Mouse (Mus musculus): Measurements from ENCODE around the gene Map3k4. TPM values are rescaled to one million over a fixed set of nuclear protein-coding genes. Genes with fewer than 3 reads are reported as not detected.

Map3k4 gene
- polyA plus RNA-seq, 1 experiment from 2014 or later: 35.6 TPM

- Histone ChIP-seq H3K27ac (ENCODE audit: low read length) (peak overlapping the region; percentile 87), H3K4me2 (ENCODE audit: low read depth, low read length) (no peak overlapping the region), H3K9me3 (replicated peaks; ENCODE audit: control insufficient read depth, low read length) (no peaks in the 10 kb centered on the region), H3K4me3 (replicated peaks; ENCODE audit: low read length) (no peak overlapping the region), H3K9ac (ENCODE audit: low read length) (0 out of 2 replicates have a peak overlapping the region, but pooled peaks have one; percentile 8), H3K36me3 (ENCODE audit: control insufficient read depth, insufficient read depth, low read length) (no peaks in the 10 kb centered on the region), H3K27me3 (ENCODE audit: control insufficient read depth, insufficient read depth, low read length) (no peaks in the 10 kb centered on the region), H3K4me1 (ENCODE audit: control insufficient read depth, insufficient read depth, low read length) (peaks cover 45% of the 10 kb centered on the region)
- WGBS: 29% methylated on average over 10 of the region's 10 CpGs
- ATAC-seq (ENCODE audit: insufficient read depth, low FRiP score): peak; percentile 63
Measured at GRCm38 (mm10) chr17:12205015-12205693, 113.4 kb downstream of the Map3k4 start.

- H3K27ac ChIP-seq (ENCODE audit: low read length): peak overlapping the region; percentile 87
- WGBS: 61% methylated on average over 3 of the region's 3 CpGs
- ATAC-seq (ENCODE audit: insufficient read depth, low FRiP score): no peak
- H3K9ac ChIP-seq (ENCODE audit: low read length): no peak overlapping the region
- no peaks in the 10 kb centered on the region for H3K27me3 ChIP-seq (ENCODE audit: control insufficient read depth, insufficient read depth, low read length)
- no peak overlapping the region for H3K4me3 ChIP-seq (replicated peaks; ENCODE audit: low read length)
- no peaks in the 10 kb centered on the region for H3K9me3 ChIP-seq (replicated peaks; ENCODE audit: control insufficient read depth, low read length)
- peaks cover 48% of the 10 kb centered on the region for H3K4me1 ChIP-seq (ENCODE audit: control insufficient read depth, insufficient read depth, low read length)
- no peak overlapping the region for H3K4me2 ChIP-seq (ENCODE audit: low read depth, low read length)
- no peaks in the 10 kb centered on the region for H3K36me3 ChIP-seq (ENCODE audit: control insufficient read depth, insufficient read depth, low read length)
Measured at GRCm38 (mm10) chr17:12204689-12205014, 113.9 kb downstream of the Map3k4 start.

GRCm38 (mm10) chr17:12204246-12204645 lies 114.3 kb downstream of the Map3k4 start:
- WGBS: 64% methylated on average over 3 of the region's 3 CpGs
- H3K36me3 ChIP-seq (ENCODE audit: control insufficient read depth, insufficient read depth, low read length): no peaks in the 10 kb centered on the region
- no peak overlapping the region for H3K4me3 ChIP-seq (replicated peaks; ENCODE audit: low read length)
- no peaks in the 10 kb centered on the region for H3K9me3 ChIP-seq (replicated peaks; ENCODE audit: control insufficient read depth, low read length)
- no peaks in the 10 kb centered on the region for H3K27me3 ChIP-seq (ENCODE audit: control insufficient read depth, insufficient read depth, low read length)
- no peak overlapping the region for H3K9ac ChIP-seq (ENCODE audit: low read length)
- H3K4me2 ChIP-seq (ENCODE audit: low read depth, low read length): no peak overlapping the region
- H3K27ac ChIP-seq (ENCODE audit: low read length): peak overlapping the region; percentile 87
- ATAC-seq (ENCODE audit: insufficient read depth, low FRiP score): no peak
- H3K4me1 ChIP-seq (ENCODE audit: control insufficient read depth, insufficient read depth, low read length): peaks cover 48% of the 10 kb centered on the region

GRCm38 (mm10) chr17:12203414-12203897 lies 115.1 kb downstream of the Map3k4 start:
- no peaks in the 10 kb centered on the region for H3K36me3 ChIP-seq (ENCODE audit: control insufficient read depth, insufficient read depth, low read length)
- no peak for ATAC-seq (ENCODE audit: insufficient read depth, low FRiP score)
- no peak overlapping the region for H3K9ac ChIP-seq (ENCODE audit: low read length)
- H3K9me3 ChIP-seq (replicated peaks; ENCODE audit: control insufficient read depth, low read length): no peaks in the 10 kb centered on the region
- H3K27me3 ChIP-seq (ENCODE audit: control insufficient read depth, insufficient read depth, low read length): no peaks in the 10 kb centered on the region
- no peak overlapping the region for H3K4me2 ChIP-seq (ENCODE audit: low read depth, low read length)
- H3K4me3 ChIP-seq (replicated peaks; ENCODE audit: low read length): no peak overlapping the region
- no peak overlapping the region for H3K27ac ChIP-seq (ENCODE audit: low read length)
- WGBS: 63% methylated on average over 15 of the region's 15 CpGs
- peaks cover 46% of the 10 kb centered on the region for H3K4me1 ChIP-seq (ENCODE audit: control insufficient read depth, insufficient read depth, low read length)

GRCm38 (mm10) chr17:12201086-12201485 lies 117.5 kb downstream of the Map3k4 start:
- WGBS: 96% methylated on average over 1 of the region's 1 CpGs
- no peaks in the 10 kb centered on the region for H3K9me3 ChIP-seq (replicated peaks; ENCODE audit: control insufficient read depth, low read length)
- no peak overlapping the region for H3K4me3 ChIP-seq (replicated peaks; ENCODE audit: low read length)

GRCm38 (mm10) chr17:12199933-12200332 lies 118.7 kb downstream of the Map3k4 start:
- no peak overlapping the region for H3K9ac ChIP-seq (ENCODE audit: low read length)
- H3K27me3 ChIP-seq (ENCODE audit: control insufficient read depth, insufficient read depth, low read length): no peaks in the 10 kb centered on the region
- H3K4me3 ChIP-seq (replicated peaks; ENCODE audit: low read length): no peak overlapping the region
- no peak overlapping the region for H3K27ac ChIP-seq (ENCODE audit: low read length)
- H3K4me2 ChIP-seq (ENCODE audit: low read depth, low read length): no peak overlapping the region
- no peaks in the 10 kb centered on the region for H3K9me3 ChIP-seq (replicated peaks; ENCODE audit: control insufficient read depth, low read length)
- H3K36me3 ChIP-seq (ENCODE audit: control insufficient read depth, insufficient read depth, low read length): no peaks in the 10 kb centered on the region
- H3K4me1 ChIP-seq (ENCODE audit: control insufficient read depth, insufficient read depth, low read length): peaks cover 27% of the 10 kb centered on the region
- ATAC-seq (ENCODE audit: insufficient read depth, low FRiP score): no peak
- 71% methylated on average over 4 of the region's 4 CpGs for WGBS

More at GRCm38 (mm10) chr17:12201086-12201485, 117.5 kb downstream of the Map3k4 start:
- no peak overlapping the region for H3K27ac ChIP-seq (ENCODE audit: low read length)
- no peak overlapping the region for H3K4me2 ChIP-seq (ENCODE audit: low read depth, low read length)
- no peaks in the 10 kb centered on the region for H3K27me3 ChIP-seq (ENCODE audit: control insufficient read depth, insufficient read depth, low read length)
- no peak for ATAC-seq (ENCODE audit: insufficient read depth, low FRiP score)
- no peaks in the 10 kb centered on the region for H3K36me3 ChIP-seq (ENCODE audit: control insufficient read depth, insufficient read depth, low read length)
- no peak overlapping the region for H3K9ac ChIP-seq (ENCODE audit: low read length)
- peaks cover 31% of the 10 kb centered on the region for H3K4me1 ChIP-seq (ENCODE audit: control insufficient read depth, insufficient read depth, low read length)

GRCm38 (mm10) chr17:12195604-12196003 lies 123.0 kb downstream of the Map3k4 start:
- H3K9ac ChIP-seq (ENCODE audit: low read length): peak overlapping the region; percentile 36; the same call in 1 of the 2 replicates

GRCm38 (mm10) chr17:12195137-12195536 lies 123.5 kb downstream of the Map3k4 start:
- peak overlapping the region; percentile 84 for H3K27ac ChIP-seq (ENCODE audit: low read length)
- 9% methylated on average over 5 of the region's 5 CpGs for WGBS
- peak; percentile 61; the same call in 1 of the 2 replicates for ATAC-seq (ENCODE audit: insufficient read depth, low FRiP score)
- no peaks in the 10 kb centered on the region for H3K27me3 ChIP-seq (ENCODE audit: control insufficient read depth, insufficient read depth, low read length)
- H3K9me3 ChIP-seq (replicated peaks; ENCODE audit: control insufficient read depth, low read length): no peaks in the 10 kb centered on the region
- H3K4me3 ChIP-seq (replicated peaks; ENCODE audit: low read length): no peak overlapping the region
- peaks cover 10% of the 10 kb centered on the region; the same call in 1 of the 2 replicates for H3K4me1 ChIP-seq (ENCODE audit: control insufficient read depth, insufficient read depth, low read length)
- no peaks in the 10 kb centered on the region for H3K36me3 ChIP-seq (ENCODE audit: control insufficient read depth, insufficient read depth, low read length)
- peak overlapping the region; percentile 28 for H3K4me2 ChIP-seq (ENCODE audit: low read depth, low read length)
- H3K9ac ChIP-seq (ENCODE audit: low read length): peak overlapping the region; percentile 36; the same call in 1 of the 2 replicates

More at GRCm38 (mm10) chr17:12195604-12196003, 123.0 kb downstream of the Map3k4 start:
- Histone ChIP-seq H3K4me3 (replicated peaks; ENCODE audit: low read length) (no peak overlapping the region), H3K27me3 (ENCODE audit: control insufficient read depth, insufficient read depth, low read length) (no peaks in the 10 kb centered on the region), H3K27ac (ENCODE audit: low read length) (peak overlapping the region; percentile 84), H3K4me2 (ENCODE audit: low read depth, low read length) (peak overlapping the region; percentile 28), H3K9me3 (replicated peaks; ENCODE audit: control insufficient read depth, low read length) (no peaks in the 10 kb centered on the region), H3K36me3 (ENCODE audit: control insufficient read depth, insufficient read depth, low read length) (no peaks in the 10 kb centered on the region), H3K4me1 (ENCODE audit: control insufficient read depth, insufficient read depth, low read length) (peaks cover 11% of the 10 kb centered on the region; the same call in 1 of the 2 replicates)
- ATAC-seq (ENCODE audit: insufficient read depth, low FRiP score): peak; percentile 90
- WGBS: 26% methylated on average over 10 of the region's 10 CpGs

GRCm38 (mm10) chr17:12187782-12188181 lies 130.8 kb downstream of the Map3k4 start:
- Histone ChIP-seq H3K9ac (ENCODE audit: low read length) (no peak overlapping the region), H3K4me2 (ENCODE audit: low read depth, low read length) (no peak overlapping the region), H3K27ac (ENCODE audit: low read length) (no peak overlapping the region), H3K4me1 (ENCODE audit: control insufficient read depth, insufficient read depth, low read length) (no peaks in the 10 kb centered on the region), H3K4me3 (replicated peaks; ENCODE audit: low read length) (no peak overlapping the region), H3K36me3 (ENCODE audit: control insufficient read depth, insufficient read depth, low read length) (no peaks in the 10 kb centered on the region), H3K9me3 (replicated peaks; ENCODE audit: control insufficient read depth, low read length) (no peaks in the 10 kb centered on the region), H3K27me3 (ENCODE audit: control insufficient read depth, insufficient read depth, low read length) (no peaks in the 10 kb centered on the region)
- 23% methylated on average over 1 of the region's 1 CpGs for WGBS
- ATAC-seq (ENCODE audit: insufficient read depth, low FRiP score): no peak
